26 mouse cellular contexts compared by ENCODE assay signal in the genomic region with DNA sequence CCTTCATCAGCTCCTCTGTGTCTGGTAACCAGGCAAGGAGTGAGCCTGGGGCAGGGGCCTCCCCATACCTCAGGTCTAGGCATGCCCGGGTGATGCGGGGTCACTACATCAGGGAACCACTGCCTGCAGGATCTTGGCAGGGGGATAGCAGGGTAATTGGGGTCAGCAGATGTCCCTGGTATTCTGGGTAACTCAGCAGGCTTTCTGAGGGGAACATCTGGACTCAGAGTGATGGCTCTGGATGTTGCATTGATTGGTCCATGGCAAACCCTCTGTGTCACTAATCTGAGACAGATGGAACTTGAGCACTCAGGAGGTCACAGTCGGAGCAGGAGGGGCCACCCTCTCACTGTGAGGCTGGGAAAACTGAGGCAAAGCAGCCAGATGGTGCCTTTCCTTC. TPM values are rescaled to one million over a fixed set of nuclear protein-coding genes. Genes with fewer than 3 reads are reported as not detected.
DNase-seq lines count a peak whose midpoint lies in the region; ATAC-seq lines count a peak whose summit lies in the region.
"Had no signal": no experiment of that assay in that cellular context is flagged by ENCODE, and none has a peak within 500 bp of the region (broad histone marks: within the 10 kb centered on the region; RNA-seq: fewer than 3 reads in every experiment).

No protein-coding gene starts in this region.

- DNase-seq in brain, adult 2 months (ENCODE audit: low read depth, low spot score): peak; percentile 23
- peak; percentile 69 for DNase-seq in embryo, embryonic 10 days (ENCODE audit: low spot score)
- peak; percentile 32 for DNase-seq in embryonic facial prominence, embryonic 14.5 days (ENCODE audit: low spot score)
- peak; percentile 29 for DNase-seq in retina, adult 2 months (ENCODE audit: low read depth, low spot score)
- no peak for DNase-seq in gastrocnemius, postnatal 36 days
- no peak for DNase-seq in left cerebral cortex, postnatal 25 days (ENCODE audit: low spot score in 2 of 2)
- DNase-seq in thymus, postnatal 4 days: no peak
- DNase-seq: adrenal gland, postnatal 10 days; B cell, adult 2 months; heart, postnatal 4 days; kidney, postnatal 36 days; lung, adult 18-20 months; lung, postnatal 10 days; right cerebral cortex, adult 18-20 months; thymus, postnatal 25 days had no signal

- H3K36me3 ChIP-seq in embryonic facial prominence, embryonic 14.5 days (ENCODE audit: control insufficient read depth, insufficient read depth, low read length): no peaks in the 10 kb centered on the region
- H3K36me3 ChIP-seq: hindbrain, embryonic 15.5 days; midbrain, embryonic 13.5 days; stomach, embryonic 15.5 days had no signal

- no peak overlapping the region for H3K4me2 ChIP-seq in embryonic facial prominence, embryonic 14.5 days (ENCODE audit: low read depth, low read length)
- H3K4me2 ChIP-seq: heart, embryonic 15.5 days; hindbrain, embryonic 15.5 days; liver, embryonic 11.5 days; midbrain, embryonic 13.5 days; stomach, embryonic 15.5 days had no signal

- peak; percentile 41; the same call in 1 of the 2 replicates for ATAC-seq in embryonic facial prominence, embryonic 14.5 days (ENCODE audit: low read depth)
- ATAC-seq: intestine, embryonic 16.5 days; midbrain, embryonic 13.5 days had no signal

- no peaks in the 10 kb centered on the region for H3K27me3 ChIP-seq in embryonic facial prominence, embryonic 14.5 days (replicated peaks; ENCODE audit: control insufficient read depth, insufficient read depth, low read length)
- H3K27me3 ChIP-seq: hindbrain, embryonic 15.5 days; midbrain, embryonic 13.5 days; stomach, embryonic 15.5 days had no signal

- H3K4me1 ChIP-seq in embryonic facial prominence, embryonic 14.5 days (ENCODE audit: control insufficient read depth, insufficient read depth, low read length): 0 out of 2 replicates have a peak, but pooled peaks cover 5% of the 10 kb centered on the region
- H3K4me1 ChIP-seq: stomach, embryonic 15.5 days had no signal

- no peak overlapping the region for H3K4me3 ChIP-seq in embryonic facial prominence, embryonic 14.5 days (ENCODE audit: low read depth, low read length)
- H3K4me3 ChIP-seq: heart, embryonic 15.5 days; hindbrain, embryonic 15.5 days; left cerebral cortex, adult 2 months; midbrain, embryonic 13.5 days; stomach, embryonic 15.5 days had no signal

- H3K9me3 ChIP-seq in embryonic facial prominence, embryonic 14.5 days (ENCODE audit: control insufficient read depth, low read length): no peaks in the 10 kb centered on the region
- H3K9me3 ChIP-seq: heart, embryonic 15.5 days; hindbrain, embryonic 15.5 days; midbrain, embryonic 13.5 days; stomach, embryonic 15.5 days had no signal

- no peak overlapping the region for H3K9ac ChIP-seq in embryonic facial prominence, embryonic 14.5 days (ENCODE audit: low read depth, low read length)
- H3K9ac ChIP-seq: heart, embryonic 15.5 days; hindbrain, embryonic 15.5 days; midbrain, embryonic 13.5 days; stomach, embryonic 15.5 days had no signal

- 17% methylated on average over 3 of the region's 3 CpGs for WGBS in embryonic facial prominence, embryonic 14.5 days

- H3K27ac ChIP-seq in embryonic facial prominence, embryonic 14.5 days (replicated peaks; ENCODE audit: low read depth, low read length): no peak overlapping the region
- H3K27ac ChIP-seq: heart, embryonic 15.5 days; hindbrain, embryonic 15.5 days; left cerebral cortex, adult 2 months; midbrain, embryonic 13.5 days; stomach, embryonic 15.5 days had no signal

- intact Hi-C loops in gastrocnemius, postnatal 36 days (cut with DNase I): no loop called here
- intact Hi-C loops in left cerebral cortex, postnatal 25 days (cut with DNase I): no loop called here

RNA-seq across cellular contexts. Expression of a gene that starts 27.6 kb away (rescaled TPM):
- polyA plus RNA-seq in embryonic facial prominence, embryonic 14.5 days (2014; fragmentation: Nextera tagmentation; extraction: Ambion mirVana): 4.6 and 8.0 TPM in 2 replicates
- 10 to 100 TPM in 1 of 2 experiments, 1 to 10 TPM in 1; 7.7 to 10.4 TPM for total RNA-seq in gastrocnemius, postnatal 36 days (2021)
- 10 to 100 TPM; 19.5 to 24.7 TPM for total RNA-seq in left cerebral cortex, postnatal 25 days (2021)
- total RNA-seq: MEL had no signal

RNA-seq across cellular contexts. Expression of a gene that starts 34.8 kb away (rescaled TPM):
- 90.3 and 111 TPM in 2 replicates for polyA plus RNA-seq in embryonic facial prominence, embryonic 14.5 days (2014; fragmentation: Nextera tagmentation; extraction: Ambion mirVana)
- total RNA-seq in gastrocnemius, postnatal 36 days (2021): 1 to 10 TPM; 2.0 to 5.7 TPM
- total RNA-seq in left cerebral cortex, postnatal 25 days (2021): under 1 TPM; 0.32 to 0.60 TPM
- total RNA-seq: heart, postnatal 4 days; MEL had no signal
- polyA plus RNA-seq: forebrain, embryonic 11.5 days; midbrain, embryonic 13.5 days had no signal

RNA-seq across cellular contexts. Expression of a gene that starts 35.5 kb away (rescaled TPM):
- 0.31 and 0.35 TPM in 2 replicates for polyA plus RNA-seq in embryonic facial prominence, embryonic 14.5 days (2014; fragmentation: Nextera tagmentation; extraction: Ambion mirVana)
- not detected for total RNA-seq in gastrocnemius, postnatal 36 days (2021)
- 100 to 1,000 TPM; 104 to 113 TPM for total RNA-seq in left cerebral cortex, postnatal 25 days (2021)
- total RNA-seq: gastrocnemius, adult 18-20 months; MEL had no signal
- polyA plus RNA-seq: kidney, embryonic 14.5 days had no signal

RNA-seq across cellular contexts. Expression of a gene that starts 58.2 kb away (rescaled TPM):
- polyA plus RNA-seq in embryonic facial prominence, embryonic 14.5 days (2014; fragmentation: Nextera tagmentation; extraction: Ambion mirVana): 2.1 and 3.9 TPM in 2 replicates
- total RNA-seq in gastrocnemius, postnatal 36 days (2021): not detected
- total RNA-seq in left cerebral cortex, postnatal 25 days (2021): under 1 TPM; 0.62 to 0.89 TPM
- total RNA-seq: gastrocnemius, adult 18-20 months; MEL had no signal
- polyA plus RNA-seq: forebrain, embryonic 11.5 days; kidney, embryonic 14.5 days had no signal

Comparison
In these comparisons a context has a peak if more than half of its experiments do, and no peak if none do; other contexts are left out.
1. DNase-seq: peak in brain, adult 2 months (single experiment), embryo, embryonic 10 days (single experiment), embryonic facial prominence, embryonic 14.5 days (single experiment) and retina, adult 2 months (single experiment); none in gastrocnemius, postnatal 36 days (0 of 2), left cerebral cortex, postnatal 25 days (0 of 2) and thymus, postnatal 4 days (single experiment).
2. RNA of a gene that starts 35.5 kb away (total RNA-seq): 104 to 113 TPM in left cerebral cortex, postnatal 25 days; not detected in gastrocnemius, postnatal 36 days; every median in the first group is over 100 times any median in the second.